ENCODE assay signal across 23 mouse cellular contexts in the genomic region with DNA sequence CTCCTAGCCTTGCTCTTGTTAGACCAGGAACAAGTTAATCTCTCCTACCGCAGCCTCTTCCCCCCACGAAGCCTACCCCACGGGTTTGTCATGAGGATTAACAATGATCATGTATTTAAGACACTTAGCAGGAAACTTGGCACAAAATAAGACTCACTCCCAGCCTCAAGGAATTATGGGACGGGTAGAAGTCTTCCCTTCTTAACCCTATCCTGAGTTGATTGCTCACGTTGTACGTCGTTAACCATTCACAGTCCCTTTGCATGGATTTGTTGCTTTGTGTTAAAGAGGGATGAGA.
A peak's percentile ranks its signal among the peaks of the same experiment; 100 is the strongest.
DNase-seq lines count a peak whose midpoint lies in the region; ATAC-seq and TF ChIP-seq lines count a peak whose summit lies in the region.
"Had no signal": no experiment of that assay in that cellular context is flagged by ENCODE, and none has a peak within 500 bp of the region (broad histone marks: within the 10 kb centered on the region; RNA-seq: fewer than 3 reads in every experiment).

No protein-coding gene starts in this region.

- POLR2A ChIA-PET in Patski (lab: Charles Lee): no interaction called here

- no peak for TF ChIP-seq POLR2A in lung, adult 2 months (IDR thresholded peaks at IDR 0.05; ENCODE audit: borderline replicate concordance, extremely low read depth, low read depth, low read length)

- H3K36me3 ChIP-seq in lung, postnatal 0 days (ENCODE audit: insufficient read depth, low read length): no peaks in the 10 kb centered on the region
- H3K36me3 ChIP-seq: embryonic facial prominence, embryonic 12.5 days; G1E; heart, embryonic 15.5 days; hindbrain, embryonic 13.5 days; liver, embryonic 15.5 days; midbrain, embryonic 13.5 days; neural tube, embryonic 13.5 days had no signal

- no peaks in the 10 kb centered on the region; the same call in 1 of the 2 replicates for H3K4me1 ChIP-seq in lung, postnatal 0 days (ENCODE audit: insufficient read depth, low read depth, low read length)
- 0 out of 2 replicates have a peak, but pooled peaks cover 4% of the 10 kb centered on the region for H3K4me1 ChIP-seq in lung, adult 2 months (ENCODE audit: control insufficient read depth, insufficient read depth, low read length)

- ATAC-seq in lung, postnatal 0 days: no peak
- ATAC-seq in Patski: no peak
- ATAC-seq in megakaryocyte-erythroid progenitor cell, adult 5-6 weeks (replicated peaks; ENCODE audit: low FRiP score, low TSS enrichment, poor library complexity, severe bottlenecking): 0 out of 2 replicates have a peak, but pooled peaks have one; percentile 12
- ATAC-seq: forebrain, embryonic 16.5 days; midbrain, embryonic 13.5 days had no signal

- H3K4me3 ChIP-seq in lung, postnatal 0 days (ENCODE audit: low read depth, low read length): no peak overlapping the region
- no peak overlapping the region for H3K4me3 ChIP-seq in lung, adult 2 months (replicated peaks; ENCODE audit: extremely low read depth, low read depth, low read length)
- H3K4me3 ChIP-seq: embryonic facial prominence, embryonic 12.5 days; heart, embryonic 15.5 days; hindbrain, embryonic 13.5 days; liver, embryonic 15.5 days; midbrain, embryonic 13.5 days; neural tube, embryonic 13.5 days had no signal

- H3K27ac ChIP-seq in lung, postnatal 0 days (ENCODE audit: low read length): no peak overlapping the region
- H3K27ac ChIP-seq: embryonic facial prominence, embryonic 12.5 days; heart, embryonic 15.5 days; hindbrain, embryonic 13.5 days; liver, embryonic 15.5 days; midbrain, embryonic 13.5 days; neural tube, embryonic 13.5 days had no signal

- in situ Hi-C loops in Patski (cut with MboI; ENCODE audit: low pct_unique_long_range_greater_than_20kb): no loop called here

- 47% methylated on average over 7 of the region's 7 CpGs for WGBS in lung, postnatal 0 days
- WGBS in lung, adult 2 months: 43% methylated on average over 7 of the region's 7 CpGs

- H3K4me2 ChIP-seq in lung, postnatal 0 days (replicated peaks; ENCODE audit: low read depth, low read length): no peak overlapping the region
- H3K4me2 ChIP-seq: embryonic facial prominence, embryonic 12.5 days; heart, embryonic 15.5 days; hindbrain, embryonic 13.5 days; liver, embryonic 15.5 days; midbrain, embryonic 13.5 days; neural tube, embryonic 13.5 days had no signal

- H3K27me3 ChIP-seq in lung, postnatal 0 days (replicated peaks; ENCODE audit: insufficient read depth, low read length): no peaks in the 10 kb centered on the region
- H3K27me3 ChIP-seq in Patski: peaks cover 3% of the 10 kb centered on the region
- H3K27me3 ChIP-seq: embryonic facial prominence, embryonic 12.5 days; heart, embryonic 15.5 days had no signal

- peak; percentile 19 to 38 for DNase-seq in frontal cortex, postnatal 36 days (ENCODE audit: low spot score in 2 of 2)
- no peak for DNase-seq in frontal cortex, postnatal 14 days (ENCODE audit: low spot score in 2 of 2)
- DNase-seq in lung, postnatal 0 days (ENCODE audit: low spot score): peak; percentile 27
- DNase-seq in lung, adult 2 months: no peak
- DNase-seq in Patski (ENCODE audit: low read depth, low spot score): peak; percentile 25
- no peak for DNase-seq in adrenal gland, postnatal 36 days
- DNase-seq: cerebellum, adult 11-12 months; cerebellum, postnatal 10 days; gastrocnemius, postnatal 36 days; heart, postnatal 36 days; kidney, adult 18-20 months; lung, postnatal 10 days; retina, postnatal 1 day; spleen, adult 18-20 months had no signal

- H3K9ac ChIP-seq in lung, postnatal 0 days (replicated peaks; ENCODE audit: low read depth): no peak overlapping the region
- H3K9ac ChIP-seq: embryonic facial prominence, embryonic 12.5 days; heart, embryonic 15.5 days; hindbrain, embryonic 13.5 days; liver, embryonic 15.5 days; midbrain, embryonic 13.5 days; neural tube, embryonic 13.5 days had no signal

- H3K9me3 ChIP-seq in lung, postnatal 0 days (ENCODE audit: low read length): no peaks in the 10 kb centered on the region
- H3K9me3 ChIP-seq: embryonic facial prominence, embryonic 12.5 days; heart, embryonic 15.5 days; hindbrain, embryonic 13.5 days; liver, embryonic 15.5 days; midbrain, embryonic 13.5 days; neural tube, embryonic 13.5 days had no signal

- CTCF ChIA-PET in Patski (lab: Charles Lee): interaction anchor here (1.3 kb wide), 1 partner anchor 34 kb away, joined by 3 read pairs; no protein-coding TSS in a partner anchor

- no peak for TF ChIP-seq EP300 in lung, postnatal 0 days (IDR thresholded peaks at IDR 0.05)

- no peak for TF ChIP-seq CTCF in lung, postnatal 0 days (IDR thresholded peaks at IDR 0.05)
- TF ChIP-seq CTCF in lung, adult 2 months (IDR thresholded peaks at IDR 0.05; ENCODE audit: insufficient read depth, low read length): no peak
- no peak for TF ChIP-seq CTCF in Patski (IDR thresholded peaks at IDR 0.05)

Comparison
In these comparisons a context has a peak if more than half of its experiments do, and no peak if none do; other contexts are left out.
1. DNase-seq: peak in frontal cortex, postnatal 36 days (2 of 2), lung, postnatal 0 days (single experiment) and Patski (single experiment); none in frontal cortex, postnatal 14 days (0 of 2), lung, adult 2 months (single experiment) and adrenal gland, postnatal 36 days (0 of 2).